Mouse (Mus musculus) cerebellum, adult 8-10 months (tissue): ENCODE measurements around the gene Wfdc10.
"Not testable (repeated sequence)": the region's sequence is repeated elsewhere in the genome, so short reads cannot be mapped to it uniquely, and the experiment has no call there.

ENCODE experiments used
- DNase-seq: peaks from one replicate; pipeline ENCODE4 v3.0.0; 2022

The Wfdc10 gene

DNA sequence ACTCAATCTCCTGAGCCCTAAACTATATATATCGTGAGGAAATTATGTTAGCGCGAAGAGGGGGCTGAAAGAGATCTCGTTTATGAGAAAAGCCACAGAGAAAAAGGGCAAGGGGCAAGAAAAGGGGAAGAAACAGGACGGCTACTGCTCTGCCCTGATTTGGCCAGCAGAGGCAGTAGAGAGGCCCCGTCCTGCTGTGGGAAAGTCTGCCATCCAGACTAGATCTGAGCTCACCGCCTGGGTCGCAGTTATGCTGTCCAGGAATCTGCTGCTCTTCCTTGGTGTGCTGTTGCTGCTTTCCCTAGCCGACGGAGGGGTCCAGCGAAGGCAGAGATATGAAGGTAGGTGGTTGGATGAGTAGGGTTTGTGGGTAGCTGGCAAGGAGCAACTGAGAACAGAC lies at the start of gene Wfdc10:
Gene Wfdc10 (plus strand): TSS at position 189 of the 400 bp plus-strand sequence.
- peak; percentile 13 for DNase-seq

DNA sequence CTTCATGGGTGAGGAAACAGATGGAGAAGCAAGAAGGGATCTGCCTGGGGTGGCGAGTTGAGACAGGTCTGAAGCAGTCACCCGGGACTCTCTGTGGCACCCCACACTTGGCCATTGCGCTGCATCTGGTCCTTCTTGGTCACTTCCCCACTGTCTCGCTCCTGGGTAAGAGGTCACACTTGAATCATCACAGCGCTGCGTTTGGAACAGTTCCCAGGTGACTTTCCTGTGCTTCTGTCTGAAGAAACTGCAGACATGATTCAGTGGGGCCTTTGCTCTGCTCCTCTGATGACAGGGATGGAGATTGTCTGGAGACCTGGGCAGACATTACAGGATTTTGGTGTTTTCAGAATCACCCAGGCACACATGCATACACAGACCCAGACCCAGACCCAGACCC lies 47.1 kb upstream of the Wfdc10 start:
- DNase-seq, result no peak

DNA sequence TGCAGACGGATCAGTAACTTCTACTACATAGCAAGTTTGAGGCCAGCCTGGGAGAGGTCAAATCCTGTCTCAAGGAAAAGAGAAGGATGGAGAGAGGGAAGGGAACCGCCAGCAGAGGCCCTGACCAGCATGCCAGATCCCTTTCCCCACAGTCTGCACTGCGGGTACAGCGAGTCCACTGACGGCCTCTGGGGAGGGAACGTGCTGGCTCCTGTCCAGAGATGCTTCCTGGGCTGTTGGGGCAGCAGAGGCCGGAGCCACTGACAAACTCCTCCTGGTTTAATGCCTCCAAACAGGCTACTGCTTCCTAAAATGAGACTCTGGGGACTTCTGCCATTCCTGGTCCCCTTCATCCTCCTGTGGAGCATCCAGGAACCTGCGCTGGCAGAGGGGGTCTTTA lies 42.4 kb upstream of the Wfdc10 start, which contains the start of the genes Wfdc6b and Wfdc8:
Gene Wfdc6b (plus strand): TSS at position 52 of the 400 bp plus-strand sequence.
Gene Wfdc8 (minus strand): TSS at position 156 of the 400 bp plus-strand sequence.
- DNase-seq, result not testable (repeated sequence)

GRCm38 (mm10) chr2:164615386-164615785 lies 40.5 kb upstream of the Wfdc10 start:
- no peak for DNase-seq

GRCm38 (mm10) chr2:164619050-164619449 lies 36.8 kb upstream of the Wfdc10 start:
- no peak for DNase-seq

- DNase-seq, result no peak
These were observed 34.1 kb upstream of the Wfdc10 start for GRCm38 (mm10) chr2:164621775-164622174.

DNA sequence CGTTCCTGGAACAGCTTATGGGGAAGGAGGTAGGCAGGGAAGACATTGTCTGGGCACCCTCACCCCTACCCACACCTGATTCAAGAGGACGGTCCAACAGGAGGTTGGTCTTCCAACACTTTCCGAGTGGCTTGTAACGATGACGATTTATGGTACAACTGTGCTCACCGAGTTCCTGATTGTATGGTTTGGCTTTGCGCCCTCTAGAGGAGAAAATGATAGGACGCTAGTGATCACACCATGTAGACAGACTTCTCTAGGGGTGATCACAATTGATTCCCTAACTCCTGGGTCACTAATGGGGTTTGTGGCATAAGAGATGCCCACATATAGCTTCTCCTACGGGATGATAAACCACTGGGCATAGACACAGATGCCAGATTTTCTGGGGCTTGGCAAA lies 20.6 kb upstream of the Wfdc10 start:
- DNase-seq, result no peak

- no peak for DNase-seq
These were observed 17.1 kb upstream of the Wfdc10 start, which contains the start of gene Wfdc16 for GRCm38 (mm10) chr2:164638696-164639095. Gene Wfdc16, minus strand, starts transcription at chr2:164638796.

- no peak for DNase-seq
These were observed 14.7 kb upstream of the Wfdc10 start for GRCm38 (mm10) chr2:164641129-164641528.

- no peak for DNase-seq
These were observed 13.8 kb upstream of the Wfdc10 start for GRCm38 (mm10) chr2:164641881-164642673.

DNA sequence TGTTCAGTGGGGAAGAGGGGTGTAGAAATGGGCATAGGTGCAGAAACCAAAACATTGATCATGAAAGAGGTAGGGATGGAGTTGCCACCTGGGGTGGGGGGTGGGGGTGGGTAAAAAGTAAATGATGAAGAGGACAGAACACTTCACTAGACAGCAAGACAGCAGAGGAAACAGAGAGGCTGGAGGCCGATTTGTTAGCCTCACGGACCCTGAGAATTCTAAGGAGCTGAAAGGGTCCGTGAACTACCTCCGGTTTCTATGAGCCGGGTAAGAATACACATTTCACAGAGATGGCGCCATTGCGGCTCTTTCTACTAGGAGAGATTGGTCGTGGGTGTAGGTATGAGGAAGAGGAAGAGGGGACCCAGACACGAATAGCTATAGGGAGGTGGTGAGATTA lies 637 bp downstream of the Wfdc10 start, which contains the start of gene Wfdc9:
Gene Wfdc9 (minus strand): TSS at position 101 of the 400 bp plus-strand sequence.
- DNase-seq, result no peak

- DNase-seq, result no peak
These were observed 9.0 kb downstream of the Wfdc10 start for GRCm38 (mm10) chr2:164664851-164665250.

DNA sequence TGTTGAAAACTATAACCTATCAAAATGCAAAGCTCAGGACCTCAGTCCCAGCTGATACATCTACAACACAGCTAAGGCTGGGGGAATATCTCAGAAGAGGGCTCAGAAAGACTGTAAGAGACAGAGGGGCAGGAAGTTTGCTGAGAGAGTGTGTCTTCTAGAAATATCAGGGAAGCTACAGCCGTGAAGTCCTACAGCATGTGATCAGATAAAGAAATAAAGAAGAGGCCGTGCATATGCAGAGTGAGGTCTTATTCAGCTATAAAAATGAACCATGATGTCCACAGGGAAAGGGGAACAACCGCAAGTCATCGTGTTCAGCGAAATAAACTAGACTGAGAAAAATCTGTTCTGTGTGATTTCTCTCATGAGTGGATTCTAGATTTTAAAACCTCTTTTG lies 14.4 kb downstream of the Wfdc10 start:
- no peak for DNase-seq

GRCm38 (mm10) chr2:164670938-164671337 lies 15.1 kb downstream of the Wfdc10 start:
- no peak for DNase-seq

GRCm38 (mm10) chr2:164673987-164674386 lies 18.1 kb downstream of the Wfdc10 start, which contains the start of gene Wfdc11:
Gene Wfdc11, minus strand, starts transcription at chr2:164674087.
- no peak for DNase-seq

DNA sequence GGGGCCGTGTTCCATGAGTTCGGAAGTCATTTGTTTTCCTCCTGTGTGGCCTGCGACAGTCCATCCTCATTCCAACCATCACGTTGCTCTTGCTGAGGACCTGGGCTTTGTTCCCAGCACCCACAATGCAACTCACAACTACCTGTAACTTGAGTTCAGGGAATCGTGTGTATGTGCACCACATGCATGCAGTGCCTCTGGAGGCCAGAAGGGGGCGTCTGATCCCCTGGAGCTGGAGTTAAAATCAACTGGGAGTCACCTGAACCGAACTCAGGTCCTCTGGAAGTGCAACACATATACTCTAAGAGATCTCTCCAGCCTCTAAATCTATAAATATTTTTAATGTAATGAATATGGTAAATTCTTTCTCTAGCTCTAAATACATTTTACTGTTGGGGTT lies 20.3 kb downstream of the Wfdc10 start:
- DNase-seq, result no peak

GRCm38 (mm10) chr2:164676916-164677685 lies 21.3 kb downstream of the Wfdc10 start:
- no peak for DNase-seq

DNA sequence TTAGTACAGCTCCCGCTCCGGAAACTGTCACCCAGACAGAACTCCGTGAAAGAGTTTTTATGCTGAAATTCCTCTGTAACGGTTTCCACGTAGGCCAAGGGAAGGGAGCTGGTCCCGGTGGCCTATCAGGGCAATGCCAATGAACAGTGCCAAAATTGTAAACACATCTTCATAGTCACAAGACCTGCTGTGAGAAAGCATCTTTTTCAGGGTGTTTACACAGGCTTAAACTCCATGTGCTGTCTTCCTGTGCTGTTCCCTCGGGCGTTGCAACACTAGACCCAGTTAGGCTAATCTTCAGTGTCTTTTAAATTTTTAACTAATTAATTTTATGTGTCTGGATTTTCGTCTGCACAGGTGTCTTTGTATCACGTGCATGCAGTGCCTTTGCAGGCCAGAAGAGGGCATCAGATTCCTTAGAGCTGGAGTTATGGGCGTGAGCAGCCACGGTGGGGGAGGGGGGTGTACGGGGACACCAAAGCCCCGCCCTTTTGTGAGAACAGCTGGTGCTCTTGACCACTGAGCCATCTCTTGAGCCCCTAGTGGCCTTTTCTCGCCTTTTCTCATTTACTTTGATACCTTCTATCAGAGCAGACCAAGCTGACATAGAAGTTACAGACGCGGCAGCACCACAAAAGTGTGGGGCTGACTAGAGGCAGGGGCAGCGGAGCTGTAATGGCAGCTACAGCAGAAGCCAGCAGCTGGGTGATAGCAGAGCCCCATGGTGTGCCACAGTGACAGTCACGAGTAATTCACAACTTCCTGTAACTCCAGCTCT lies 23.2 kb downstream of the Wfdc10 start:
- peak; percentile 30 for DNase-seq

- no peak for DNase-seq
These were observed 24.1 kb downstream of the Wfdc10 start for GRCm38 (mm10) chr2:164679906-164680305.

DNA sequence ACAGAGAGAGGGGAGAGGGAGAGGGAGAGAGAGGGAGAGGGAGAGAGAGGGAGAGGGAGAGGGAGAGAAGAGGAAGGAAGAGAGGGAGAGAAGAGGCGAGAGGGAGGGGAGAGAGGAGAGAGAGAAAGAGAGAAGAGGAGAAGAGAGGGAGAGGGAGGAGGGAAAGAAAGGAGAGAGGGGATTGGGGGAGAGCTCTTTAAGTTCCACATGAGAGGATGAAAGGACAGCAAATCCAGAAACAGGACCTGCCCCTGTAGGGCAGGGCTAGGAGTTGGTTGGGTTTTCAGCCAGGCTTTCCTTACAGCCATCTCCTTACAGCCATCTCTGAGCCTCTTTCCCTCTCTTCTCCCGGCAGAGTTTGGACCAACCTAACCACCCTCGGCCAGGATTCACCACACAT lies 29.0 kb downstream of the Wfdc10 start, which contains the start of gene Wfdc13:
Gene Wfdc13 (plus strand): TSS at position 301 of the 400 bp plus-strand sequence.
- DNase-seq, result no peak

DNA sequence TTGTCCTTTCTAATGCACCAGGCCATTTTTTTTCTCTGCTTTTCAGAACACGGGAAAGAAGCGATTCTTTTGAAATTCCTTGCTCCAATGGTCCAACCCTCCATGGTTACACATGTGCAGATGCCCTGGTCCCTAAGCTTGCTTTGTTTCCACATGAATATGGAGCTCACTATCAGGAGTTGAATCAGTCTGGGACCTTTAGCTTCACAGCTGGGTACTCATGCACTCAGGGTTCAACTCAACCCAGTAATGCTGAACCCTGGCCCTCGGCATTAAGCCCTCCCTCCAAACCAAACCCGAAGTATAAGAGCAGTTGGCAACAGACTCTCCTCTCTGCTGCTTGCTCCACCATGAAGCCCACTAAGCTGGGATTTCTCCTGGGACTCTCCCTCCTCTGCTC lies 42.4 kb downstream of the Wfdc10 start, which contains the start of gene Spint4:
Gene Spint4 (plus strand): TSS at position 301 of the 400 bp plus-strand sequence.
- no peak for DNase-seq

GRCm38 (mm10) chr2:164700959-164701358 lies 45.1 kb downstream of the Wfdc10 start:
- no peak for DNase-seq

GRCm38 (mm10) chr2:164701761-164702160 lies 45.9 kb downstream of the Wfdc10 start:
- no peak for DNase-seq
